Mouse (Mus musculus) G1E (cell line): Measurements from ENCODE around the gene Arhgap27.

Experiments
- CTCF ChIP-seq: IDR thresholded peaks from 2 replicates; pipeline ENCODE4 v1.5.1; 2012; ENCODE audit warnings: low read depth, low read length, inconsistent platforms, mixed read lengths
- GATA1 ChIP-seq: IDR thresholded peaks from 2 replicates; pipeline ENCODE4 v1.6.1; 2012; ENCODE audit warnings: borderline replicate concordance, low read length, inconsistent platforms, mixed read lengths
- POLR2AphosphoS5 ChIP-seq: IDR thresholded peaks from 2 replicates; pipeline ENCODE4 v1.6.1; 2012; ENCODE audit warnings: low read depth, low read length, inconsistent platforms; ENCODE audit not compliant: insufficient replicate concordance
- TAL1 ChIP-seq: conservative IDR thresholded peaks from 2 replicates; pipeline ENCODE4 v1.6.1; 2012; ENCODE audit warnings: low read depth, low read length, inconsistent platforms, mixed read lengths

DNA sequence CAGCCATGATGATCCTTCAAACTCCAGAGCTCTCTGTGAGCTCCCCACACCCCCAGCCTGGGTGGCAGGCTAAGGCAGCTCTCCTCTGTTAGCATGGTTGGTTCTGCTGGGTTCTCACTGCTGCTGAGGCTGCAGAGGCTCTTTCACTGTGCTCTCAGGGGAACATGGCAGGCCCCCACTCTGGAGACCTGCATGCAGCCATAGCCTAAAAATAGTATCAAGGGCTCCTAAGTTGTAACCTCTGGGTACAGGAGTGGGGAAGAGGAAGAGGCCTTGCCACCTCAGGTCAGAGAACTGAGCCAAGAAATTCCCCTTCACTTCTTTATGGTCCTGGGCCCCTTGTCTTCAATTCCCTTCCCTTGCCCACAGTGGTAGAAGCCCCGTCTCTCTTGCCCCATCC is 19.6 kb downstream of the Arhgap27 start:
- TF ChIP-seq CTCF (no peak), GATA1 (no peak), POLR2AphosphoS5 (no peak), TAL1 (no peak)
